Mouse (Mus musculus): Measurements from ENCODE around the gene Cntnap5b. TPM values are rescaled to one million over a fixed set of nuclear protein-coding genes. Genes with fewer than 3 reads are reported as not detected.

Gene Cntnap5b
- polyA plus RNA-seq, 1 experiment from 2014 or later = not detected

DNA sequence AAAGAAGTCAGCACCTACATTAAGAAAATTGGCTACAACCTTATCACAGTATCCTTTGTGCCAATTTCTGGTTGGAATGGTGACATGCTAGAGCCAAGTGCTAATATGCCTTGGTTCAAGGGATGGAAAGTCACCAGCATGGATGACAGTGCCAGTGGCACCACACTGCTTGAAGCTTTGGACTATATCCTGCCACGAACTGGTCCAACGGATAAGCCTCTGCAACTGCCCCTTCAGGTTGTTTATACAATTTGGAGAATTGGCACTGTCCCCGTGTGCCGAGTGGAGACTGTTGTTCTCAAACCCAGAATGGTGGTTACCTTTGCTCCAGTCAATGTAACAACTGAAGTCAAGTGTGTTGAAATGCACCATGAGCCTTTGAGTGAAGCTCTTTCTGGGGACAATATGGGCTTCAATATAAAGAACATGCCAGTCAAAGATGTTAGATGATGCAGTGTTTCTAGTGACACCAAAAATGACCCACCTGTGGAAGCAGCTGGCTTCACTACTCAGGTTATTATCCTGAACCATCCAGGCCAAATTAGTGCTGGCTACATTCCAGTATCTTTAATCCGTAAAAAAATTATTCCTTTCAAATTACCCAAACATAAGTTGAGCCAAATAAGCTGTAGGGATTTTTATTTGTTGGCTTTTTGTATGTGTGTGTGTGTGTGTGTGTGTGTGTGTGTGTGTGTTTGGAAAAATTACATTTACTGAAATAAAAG, 233.6 kb downstream of the Cntnap5b start:
- Histone ChIP-seq H3K9me3 (replicated peaks; ENCODE audit: low read length) (no peaks in the 10 kb centered on the region), H3K36me3 (ENCODE audit: insufficient read depth, low read length) (no peaks in the 10 kb centered on the region), H3K27ac (no peak overlapping the region), H3K4me1 (replicated peaks; ENCODE audit: insufficient read depth, low read length) (no peaks in the 10 kb centered on the region), H3K27me3 (ENCODE audit: insufficient read depth, low read length) (no peaks in the 10 kb centered on the region), H3K4me2 (ENCODE audit: low read length) (no peak overlapping the region), H3K4me3 (replicated peaks; ENCODE audit: low read depth, low read length) (no peak overlapping the region), H3K9ac (ENCODE audit: low read depth, low read length) (no peak overlapping the region)
- no peak for ATAC-seq (replicated peaks; ENCODE audit: low FRiP score, low read depth)
- no peak for DNase-seq (ENCODE audit: low spot score)
- no peak for TF ChIP-seq CTCF (IDR thresholded peaks at IDR 0.05; ENCODE audit: low read depth)
- WGBS = 78% methylated on average over 5 of the region's 5 CpGs

- WGBS = 72% methylated on average over 2 of the region's 2 CpGs
- no peaks in the 10 kb centered on the region for H3K27me3 ChIP-seq (ENCODE audit: insufficient read depth, low read length)
- ATAC-seq (replicated peaks; ENCODE audit: low FRiP score, low read depth) (no peak), DNase-seq (ENCODE audit: low spot score) (no peak)
- no peaks in the 10 kb centered on the region for H3K36me3 ChIP-seq (ENCODE audit: insufficient read depth, low read length)
- H3K9ac ChIP-seq (ENCODE audit: low read depth, low read length) = no peak overlapping the region
- no peak overlapping the region for H3K27ac ChIP-seq
- H3K4me2 ChIP-seq (ENCODE audit: low read length) = no peak overlapping the region
- no peaks in the 10 kb centered on the region for H3K4me1 ChIP-seq (replicated peaks; ENCODE audit: insufficient read depth, low read length)
- no peak for TF ChIP-seq CTCF (IDR thresholded peaks at IDR 0.05; ENCODE audit: low read depth)
- no peak overlapping the region for H3K4me3 ChIP-seq (replicated peaks; ENCODE audit: low read depth, low read length)
- no peaks in the 10 kb centered on the region for H3K9me3 ChIP-seq (replicated peaks; ENCODE audit: low read length)
Measured at GRCm38 (mm10) chr1:100041808-100042207, 269.2 kb downstream of the Cntnap5b start.

DNA sequence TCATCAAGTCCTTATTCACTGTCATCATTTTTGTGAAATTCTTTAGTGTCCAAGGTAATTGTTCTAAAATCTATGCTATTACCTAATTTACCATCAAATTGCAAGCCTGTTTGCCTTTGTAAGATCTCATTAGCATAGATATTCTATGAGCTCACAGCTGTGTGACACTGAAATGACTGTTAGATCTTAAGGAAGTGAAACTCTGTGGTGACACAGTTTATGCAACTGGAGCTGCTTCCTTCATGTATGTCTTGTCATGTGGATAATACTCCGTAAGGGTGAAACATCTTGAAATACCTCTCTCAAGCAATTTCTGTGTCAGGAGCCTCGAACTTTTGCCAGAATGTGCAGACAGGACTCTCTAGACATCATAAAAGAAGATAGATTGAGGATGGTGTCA, 307.2 kb downstream of the Cntnap5b start:
- no peaks in the 10 kb centered on the region for H3K4me1 ChIP-seq (replicated peaks; ENCODE audit: insufficient read depth, low read length)
- no peak overlapping the region for H3K4me3 ChIP-seq (replicated peaks; ENCODE audit: low read depth, low read length)
- H3K27ac ChIP-seq = no peak overlapping the region
- TF ChIP-seq CTCF (IDR thresholded peaks at IDR 0.05; ENCODE audit: low read depth) = no peak
- H3K27me3 ChIP-seq (ENCODE audit: insufficient read depth, low read length) = no peaks in the 10 kb centered on the region
- H3K4me2 ChIP-seq (ENCODE audit: low read length) = no peak overlapping the region
- no peak for DNase-seq (ENCODE audit: low spot score)
- no peaks in the 10 kb centered on the region for H3K9me3 ChIP-seq (replicated peaks; ENCODE audit: low read length)
- H3K36me3 ChIP-seq (ENCODE audit: insufficient read depth, low read length) = no peaks in the 10 kb centered on the region
- H3K9ac ChIP-seq (ENCODE audit: low read depth, low read length) = no peak overlapping the region
- 58% methylated on average over 2 of the region's 2 CpGs for WGBS
- ATAC-seq (replicated peaks; ENCODE audit: low FRiP score, low read depth) = no peak

GRCm38 (mm10) chr1:100100516-100100915, 328.0 kb downstream of the Cntnap5b start:
- no peak for TF ChIP-seq CTCF (IDR thresholded peaks at IDR 0.05; ENCODE audit: low read depth)
- DNase-seq (ENCODE audit: low spot score) = no peak
- no peaks in the 10 kb centered on the region for H3K9me3 ChIP-seq (replicated peaks; ENCODE audit: low read length)
- H3K4me2 ChIP-seq (ENCODE audit: low read length) = no peak overlapping the region
- no peaks in the 10 kb centered on the region for H3K4me1 ChIP-seq (replicated peaks; ENCODE audit: insufficient read depth, low read length)
- no peak overlapping the region for H3K9ac ChIP-seq (ENCODE audit: low read depth, low read length)
- no peak for ATAC-seq (replicated peaks; ENCODE audit: low FRiP score, low read depth)
- H3K27ac ChIP-seq = no peak overlapping the region
- no peak overlapping the region for H3K4me3 ChIP-seq (replicated peaks; ENCODE audit: low read depth, low read length)
- no peaks in the 10 kb centered on the region for H3K36me3 ChIP-seq (ENCODE audit: insufficient read depth, low read length)
- H3K27me3 ChIP-seq (ENCODE audit: insufficient read depth, low read length) = no peaks in the 10 kb centered on the region

GRCm38 (mm10) chr1:100101017-100101416, 328.5 kb downstream of the Cntnap5b start:
- H3K27ac ChIP-seq = no peak overlapping the region
- H3K4me3 ChIP-seq (replicated peaks; ENCODE audit: low read depth, low read length) = no peak overlapping the region
- no peak overlapping the region for H3K4me2 ChIP-seq (ENCODE audit: low read length)
- no peaks in the 10 kb centered on the region for H3K9me3 ChIP-seq (replicated peaks; ENCODE audit: low read length)
- H3K36me3 ChIP-seq (ENCODE audit: insufficient read depth, low read length) = no peaks in the 10 kb centered on the region
- ATAC-seq (replicated peaks; ENCODE audit: low FRiP score, low read depth) (no peak), DNase-seq (ENCODE audit: low spot score) (no peak)
- WGBS = 68% methylated on average over 1 of the region's 1 CpGs
- H3K4me1 ChIP-seq (replicated peaks; ENCODE audit: insufficient read depth, low read length) = no peaks in the 10 kb centered on the region
- TF ChIP-seq CTCF (IDR thresholded peaks at IDR 0.05; ENCODE audit: low read depth) = no peak
- no peak overlapping the region for H3K9ac ChIP-seq (ENCODE audit: low read depth, low read length)
- no peaks in the 10 kb centered on the region for H3K27me3 ChIP-seq (ENCODE audit: insufficient read depth, low read length)

DNA sequence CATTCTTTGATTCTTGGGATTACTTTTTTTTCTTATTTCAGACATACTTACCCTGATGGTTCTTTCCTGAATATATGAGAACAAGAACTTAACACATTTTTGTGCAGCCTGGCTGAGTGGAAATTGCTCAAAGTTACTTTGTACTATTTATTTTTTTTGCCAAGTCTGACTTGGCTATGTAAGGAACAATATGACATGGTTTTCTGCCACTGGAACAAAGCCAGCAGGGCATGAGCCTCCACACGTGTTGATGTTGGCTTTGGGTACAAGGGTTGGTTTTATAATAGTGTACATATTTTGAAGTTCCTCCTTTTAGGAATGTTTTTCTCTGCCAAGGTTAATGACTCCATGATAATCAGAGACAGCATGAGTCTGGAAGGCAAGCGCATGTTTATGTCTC, 331.8 kb downstream of the Cntnap5b start:
- H3K4me2 ChIP-seq (ENCODE audit: low read length) = no peak overlapping the region
- H3K9ac ChIP-seq (ENCODE audit: low read depth, low read length) = no peak overlapping the region
- H3K9me3 ChIP-seq (replicated peaks; ENCODE audit: low read length) = no peaks in the 10 kb centered on the region
- no peak overlapping the region for H3K27ac ChIP-seq
- ATAC-seq (replicated peaks; ENCODE audit: low FRiP score, low read depth) = no peak
- 73% methylated on average over 2 of the region's 2 CpGs for WGBS
- DNase-seq (ENCODE audit: low spot score) = no peak
- no peaks in the 10 kb centered on the region for H3K4me1 ChIP-seq (replicated peaks; ENCODE audit: insufficient read depth, low read length)
- no peaks in the 10 kb centered on the region for H3K27me3 ChIP-seq (ENCODE audit: insufficient read depth, low read length)
- TF ChIP-seq CTCF (IDR thresholded peaks at IDR 0.05; ENCODE audit: low read depth) = no peak
- no peak overlapping the region for H3K4me3 ChIP-seq (replicated peaks; ENCODE audit: low read depth, low read length)
- no peaks in the 10 kb centered on the region for H3K36me3 ChIP-seq (ENCODE audit: insufficient read depth, low read length)

- Histone ChIP-seq H3K27ac (no peak overlapping the region), H3K9me3 (replicated peaks; ENCODE audit: low read length) (no peaks in the 10 kb centered on the region), H3K4me2 (ENCODE audit: low read length) (no peak overlapping the region), H3K27me3 (ENCODE audit: insufficient read depth, low read length) (no peaks in the 10 kb centered on the region), H3K4me1 (replicated peaks; ENCODE audit: insufficient read depth, low read length) (no peaks in the 10 kb centered on the region), H3K9ac (ENCODE audit: low read depth, low read length) (no peak overlapping the region), H3K36me3 (ENCODE audit: insufficient read depth, low read length) (no peaks in the 10 kb centered on the region), H3K4me3 (replicated peaks; ENCODE audit: low read depth, low read length) (no peak overlapping the region)
- TF ChIP-seq CTCF (IDR thresholded peaks at IDR 0.05; ENCODE audit: low read depth) = no peak
- DNase-seq (ENCODE audit: low spot score) (no peak), ATAC-seq (replicated peaks; ENCODE audit: low FRiP score, low read depth) (no peak)
Measured at GRCm38 (mm10) chr1:100122410-100122935, 349.9 kb downstream of the Cntnap5b start.

Measured in kidney, postnatal 0 days (tissue).